Mouse (Mus musculus): ENCODE data around the gene E130309D02Rik. TPM values are rescaled to one million over a fixed set of nuclear protein-coding genes. Genes with fewer than 3 reads are reported as not detected.
A peak's percentile ranks its signal among the peaks of the same experiment; 100 is the strongest.

E130309D02Rik gene
- total RNA-seq, 2 experiments from 2014 or later, result 24.4 to 24.7 TPM

DNA sequence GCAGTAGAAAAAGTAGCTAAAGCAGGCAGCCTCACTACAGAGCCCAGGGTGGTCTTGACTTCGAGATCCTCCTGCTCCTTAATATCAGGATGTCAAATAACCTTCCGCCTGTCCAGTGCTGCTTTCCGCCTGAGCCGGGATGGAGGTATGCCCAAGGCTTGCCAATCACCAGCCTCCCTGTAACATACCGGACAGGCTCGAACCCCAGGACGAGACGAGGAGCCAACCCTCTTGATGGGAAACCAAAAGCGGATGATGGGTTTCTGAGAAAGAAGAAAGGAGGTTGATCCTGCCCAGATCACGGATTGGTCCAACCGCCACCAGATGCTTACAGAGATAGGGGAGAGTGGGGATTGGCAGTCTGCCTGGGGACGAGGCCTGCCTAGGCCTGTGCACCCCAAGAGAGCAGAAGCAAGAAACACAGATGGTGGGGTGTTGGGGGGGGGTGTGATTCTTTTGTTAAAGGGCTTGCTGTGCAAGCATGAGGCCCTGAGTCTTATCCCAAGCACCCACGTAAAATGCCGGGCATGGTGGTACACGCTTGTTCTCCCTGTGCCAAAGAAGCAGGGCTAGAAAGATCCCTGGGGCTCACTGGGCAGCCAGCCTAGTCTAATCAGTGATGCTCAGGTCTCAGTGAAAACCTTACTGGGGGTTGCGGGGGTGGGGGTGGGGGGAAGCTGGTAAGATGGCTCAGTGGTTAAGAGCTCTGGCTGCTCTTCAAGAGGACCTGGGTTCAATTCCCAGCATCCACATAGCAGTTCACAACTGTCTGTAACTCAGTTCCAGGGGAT lies 42.4 kb downstream of the E130309D02Rik start:
- no peak for DNase-seq (ENCODE audit: low spot score in 2 of 2)
- intact Hi-C loops (cut with DNase I), result no loop called here

DNA sequence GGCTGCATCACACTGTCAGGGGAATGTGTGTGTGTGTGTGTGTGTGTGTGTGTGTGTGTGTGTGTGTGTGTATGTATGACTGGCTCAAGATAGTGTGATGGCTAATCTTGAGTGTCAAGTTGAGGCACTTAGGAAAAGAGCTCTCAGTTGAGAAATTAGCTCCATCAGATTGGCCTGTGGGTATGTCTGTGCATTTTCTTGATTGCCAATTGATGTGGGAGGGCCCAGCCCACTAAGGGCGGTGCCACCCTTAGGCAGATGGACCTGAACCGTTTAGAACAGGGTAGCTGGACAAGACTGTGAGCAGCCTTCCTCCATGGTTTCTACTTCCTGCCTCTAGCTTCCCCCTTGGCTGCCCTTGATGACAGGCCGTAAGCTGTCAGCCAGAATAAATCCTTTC lies 43.1 kb downstream of the E130309D02Rik start:
- intact Hi-C loops (cut with DNase I), result no loop called here
- DNase-seq (ENCODE audit: low spot score in 2 of 2), result no peak

- intact Hi-C loops (cut with DNase I), result no loop called here
- DNase-seq (ENCODE audit: low spot score in 2 of 2), result peak in 1 of 2 experiments; percentile 75
Observed at GRCm38 (mm10) chr5:143271642-143272041, 43.5 kb downstream of the E130309D02Rik start.

GRCm38 (mm10) chr5:143270151-143270519 lies 45.0 kb downstream of the E130309D02Rik start:
- DNase-seq (ENCODE audit: low spot score in 2 of 2), result no peak
- intact Hi-C loops (cut with DNase I), result no loop called here

GRCm38 (mm10) chr5:143269363-143270150 lies 45.6 kb downstream of the E130309D02Rik start, which contains the start of gene Zfp316:
Gene Zfp316 (minus strand): TSS chr5:143270022.
- peak; percentile 71 to 80 for DNase-seq (ENCODE audit: low spot score in 2 of 2)
- intact Hi-C loops (cut with DNase I), result loop anchor here (10.0 kb wide), 1 partner anchor 305 kb away; the partner anchor contains the start of gene Fscn1

GRCm38 (mm10) chr5:143268985-143269362 lies 46.2 kb downstream of the E130309D02Rik start:
- intact Hi-C loops (cut with DNase I), result loop anchor here (10.0 kb wide), 1 partner anchor 304 kb away; the partner anchor contains the start of gene Fscn1

GRCm38 (mm10) chr5:143266794-143267193 lies 48.4 kb downstream of the E130309D02Rik start:
- intact Hi-C loops (cut with DNase I), result loop anchor here (10.0 kb wide), 1 partner anchor 302 kb away; the partner anchor contains the start of gene Fscn1
- no peak for DNase-seq (ENCODE audit: low spot score in 2 of 2)

More at GRCm38 (mm10) chr5:143268985-143269362, 46.2 kb downstream of the E130309D02Rik start:
- DNase-seq (ENCODE audit: low spot score in 2 of 2), result no peak

- intact Hi-C loops (cut with DNase I), result loop anchor here (10.0 kb wide), 1 partner anchor 301 kb away; the partner anchor contains the start of gene Fscn1
- DNase-seq (ENCODE audit: low spot score in 2 of 2), result no peak
Observed at GRCm38 (mm10) chr5:143265409-143265808, 49.8 kb downstream of the E130309D02Rik start.

DNA sequence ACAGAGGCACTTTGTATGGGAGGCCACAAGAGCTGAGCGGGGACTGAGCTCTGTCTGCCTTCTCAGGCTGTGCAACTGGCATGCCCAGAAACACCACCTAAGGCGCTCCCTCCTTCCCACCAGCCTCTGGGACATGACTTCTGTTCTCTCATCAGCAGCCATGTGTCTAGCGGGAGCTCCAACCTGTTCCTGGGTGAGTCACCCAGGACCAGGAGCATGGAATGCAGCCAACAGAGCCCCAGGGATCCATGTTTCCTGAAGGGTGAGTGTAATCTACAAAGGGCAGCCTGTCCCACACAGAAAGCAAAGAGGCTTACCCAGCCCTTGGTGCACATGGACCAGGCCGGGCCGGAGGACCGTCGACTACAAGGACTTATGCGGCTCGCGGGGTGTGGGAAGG lies 50.5 kb downstream of the E130309D02Rik start:
- intact Hi-C loops (cut with DNase I), result loop anchor here (10.0 kb wide), 1 partner anchor 300 kb away; the partner anchor contains the start of gene Fscn1
- DNase-seq (ENCODE audit: low spot score in 2 of 2), result no peak

GRCm38 (mm10) chr5:143261636-143262035 lies 53.5 kb downstream of the E130309D02Rik start:
- intact Hi-C loops (cut with DNase I), result loop anchor here (10.0 kb wide), 1 partner anchor 297 kb away; the partner anchor contains the start of gene Fscn1
- peak; percentile 50 to 90 for DNase-seq (ENCODE audit: low spot score in 2 of 2)

GRCm38 (mm10) chr5:143255802-143256201 lies 59.4 kb downstream of the E130309D02Rik start:
- no peak for DNase-seq (ENCODE audit: low spot score in 2 of 2)
- intact Hi-C loops (cut with DNase I), result no loop called here

DNA sequence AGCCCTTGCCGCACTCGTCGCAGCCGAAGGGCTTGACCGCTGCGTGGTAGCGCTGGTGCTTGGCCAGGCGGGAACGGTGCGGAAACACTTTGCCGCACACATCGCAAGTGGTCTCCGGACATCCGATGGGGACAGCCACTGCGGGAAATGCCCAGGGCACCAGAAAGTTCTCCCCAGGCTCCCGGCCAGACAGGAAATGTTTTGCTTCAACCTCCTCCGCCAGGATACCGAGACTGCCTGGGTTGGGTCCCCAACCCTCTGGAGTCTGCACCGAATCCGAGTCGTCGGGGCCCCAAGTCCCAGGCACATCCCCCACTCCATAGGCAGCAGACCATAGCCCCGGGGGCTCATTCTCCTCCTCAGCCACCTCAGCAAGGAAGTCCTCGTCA lies 60.0 kb downstream of the E130309D02Rik start:
- no peak for DNase-seq (ENCODE audit: low spot score in 2 of 2)
- intact Hi-C loops (cut with DNase I), result no loop called here

GRCm38 (mm10) chr5:143254487-143255130 lies 60.6 kb downstream of the E130309D02Rik start:
- intact Hi-C loops (cut with DNase I), result loop anchor here (5.0 kb wide), 1 partner anchor 43 kb away; no protein-coding TSS in a partner anchor
- no peak for DNase-seq (ENCODE audit: low spot score in 2 of 2)

DNA sequence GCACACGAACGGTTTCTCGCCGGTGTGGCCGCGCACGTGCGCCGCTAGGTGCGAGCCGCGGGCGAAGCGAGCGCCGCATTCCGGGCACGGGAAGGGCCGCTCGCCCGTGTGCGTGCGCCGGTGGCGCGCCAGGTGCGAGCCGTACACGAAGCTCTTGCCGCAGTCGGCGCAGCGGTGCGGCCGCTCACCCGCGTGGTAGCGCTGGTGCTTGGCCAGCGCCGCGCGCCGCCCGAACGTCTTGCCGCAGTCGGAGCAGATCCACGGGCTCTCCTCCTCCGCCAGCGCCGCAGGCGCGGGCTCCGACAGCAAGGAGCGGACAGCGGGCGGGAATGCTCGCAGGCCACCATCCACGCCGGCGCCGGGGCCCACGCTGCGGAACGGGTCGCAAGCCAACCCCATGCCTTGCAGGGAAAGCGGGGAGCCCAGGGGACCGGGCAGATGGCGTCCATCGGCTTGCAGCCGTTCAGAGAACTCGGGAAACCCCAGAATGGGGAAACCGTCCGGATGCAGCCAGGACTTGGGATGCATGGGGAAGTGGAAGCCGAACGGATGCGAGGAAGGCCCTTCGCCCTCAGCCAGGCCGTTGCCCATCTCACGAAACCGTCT lies 61.2 kb downstream of the E130309D02Rik start:
- DNase-seq (ENCODE audit: low spot score in 2 of 2), result peak; percentile 45 to 49
- intact Hi-C loops (cut with DNase I), result loop anchor here (5.0 kb wide), 1 partner anchor 43 kb away; no protein-coding TSS in a partner anchor

DNA sequence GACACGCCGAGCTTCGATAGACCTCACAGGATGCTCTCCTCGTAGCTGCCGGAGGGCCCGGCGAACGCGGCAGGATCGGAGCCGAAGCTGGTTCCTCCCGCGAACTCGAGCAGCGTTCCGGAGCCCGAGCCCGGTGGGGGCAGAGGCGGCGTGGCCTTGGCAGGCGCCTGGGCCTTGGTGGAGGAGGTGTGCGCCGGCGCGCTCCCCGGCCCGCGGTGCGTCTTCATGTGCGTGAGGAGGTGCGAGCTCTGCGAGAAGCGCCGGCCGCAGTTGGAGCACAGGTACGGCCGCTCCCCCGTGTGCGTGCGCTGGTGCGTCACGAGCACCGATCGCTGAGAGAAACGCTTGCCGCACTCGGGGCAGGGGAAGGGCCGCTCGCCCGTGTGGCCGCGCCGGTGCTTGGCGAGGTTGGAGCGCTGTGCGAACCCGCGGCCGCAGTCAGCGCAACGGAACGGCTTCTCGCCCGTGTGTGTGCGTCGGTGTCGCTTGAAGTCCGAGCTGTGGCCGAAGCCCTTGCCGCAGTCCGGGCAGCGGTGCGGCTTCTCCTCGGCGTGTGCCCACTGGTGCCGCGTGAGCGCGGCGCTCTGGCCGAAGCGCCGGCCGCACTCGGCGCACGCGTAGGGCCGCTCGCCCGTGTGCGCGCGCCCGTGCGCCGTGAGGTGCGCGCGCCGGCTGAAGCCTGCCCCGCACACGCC lies 61.8 kb downstream of the E130309D02Rik start:
- DNase-seq (ENCODE audit: low spot score in 2 of 2), result no peak

DNA sequence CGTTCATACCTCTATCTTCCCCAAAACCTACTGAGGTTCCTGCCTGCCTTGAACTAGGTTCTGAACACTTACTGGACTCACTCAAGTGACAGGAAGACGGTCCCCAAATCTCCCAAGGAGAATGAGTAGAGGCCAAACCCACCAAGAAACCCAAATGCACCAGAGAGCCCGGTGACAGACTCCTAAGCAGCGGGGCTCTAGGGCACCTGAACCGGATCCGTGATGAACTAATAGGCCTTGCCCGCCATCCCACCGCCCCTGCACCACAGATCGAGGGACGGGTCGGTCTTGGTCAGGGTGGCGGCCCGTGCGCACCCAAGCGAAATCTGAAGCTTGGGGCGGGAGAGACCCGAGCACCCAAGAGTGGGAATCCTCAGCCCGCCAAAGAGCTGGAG lies 62.4 kb downstream of the E130309D02Rik start:
- no peak for DNase-seq (ENCODE audit: low spot score in 2 of 2)
- intact Hi-C loops (cut with DNase I), result loop anchor here (5.0 kb wide), 1 partner anchor 45 kb away; no protein-coding TSS in a partner anchor

More for the DNA sequence above, 61.8 kb downstream of the E130309D02Rik start:
- intact Hi-C loops (cut with DNase I), result loop anchor here (5.0 kb wide), 1 partner anchor 44 kb away; no protein-coding TSS in a partner anchor

DNA sequence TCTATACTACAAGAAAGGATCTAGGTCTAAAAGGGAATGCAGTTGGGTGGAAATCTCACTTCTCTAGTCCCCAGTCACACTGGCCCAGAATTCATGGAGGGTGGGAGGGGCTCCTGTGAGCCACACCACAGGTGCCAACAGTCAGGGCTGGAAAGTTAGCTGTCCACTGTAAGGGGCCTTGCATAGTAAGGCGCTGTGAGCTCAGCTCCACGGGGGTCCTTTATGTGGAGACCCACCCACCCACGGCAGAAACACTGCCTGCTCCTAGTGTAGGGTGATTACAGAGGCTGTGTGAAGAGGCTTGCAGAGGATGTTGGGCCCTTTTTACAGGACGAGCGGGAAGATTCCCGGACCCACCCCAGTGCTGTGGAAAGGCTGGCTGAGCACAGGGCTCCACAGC lies 63.1 kb downstream of the E130309D02Rik start:
- DNase-seq (ENCODE audit: low spot score in 2 of 2), result no peak
- intact Hi-C loops (cut with DNase I), result loop anchor here (5.0 kb wide), 1 partner anchor 45 kb away; no protein-coding TSS in a partner anchor
